Mouse (Mus musculus) kidney, postnatal 0 days (tissue): ENCODE data around the gene Cela3a. TPM values are rescaled to one million over a fixed set of nuclear protein-coding genes. Genes with fewer than 3 reads are reported as not detected.

Experiments
- ATAC-seq: fragments of 200-750 bp; cut with Nextera tagmentation; replicated peaks from 2 replicates; pipeline ENCODE4 v1.8.0; 2017; ENCODE audit warnings: low read depth, moderate number of reproducible peaks, moderate TSS enrichment, moderate library complexity; ENCODE audit not compliant: low FRiP score
- DNase-seq: peaks from one replicate; pipeline ENCODE4 v3.0.0-alpha.2; 2016; ENCODE audit warnings: low spot score
- H3K27ac ChIP-seq: fragments of 300-500 bp; sonication (generic); 2 replicates; pipeline ENCODE4 v1.5.1; 2014; ENCODE audit warnings: mild to moderate bottlenecking
- H3K27me3 ChIP-seq: fragments of 300-500 bp; sonication (generic); 2 replicates; pipeline ENCODE4 v1.6.1; 2014; ENCODE audit warnings: low read length, mixed read lengths; ENCODE audit not compliant: insufficient read depth
- H3K36me3 ChIP-seq: fragments of 300-500 bp; sonication (generic); 2 replicates; pipeline ENCODE4 v1.6.1; 2014; ENCODE audit warnings: low read length, mixed read lengths; ENCODE audit not compliant: insufficient read depth
- H3K4me1 ChIP-seq: fragments of 300-500 bp; sonication (generic); replicated peaks from 2 replicates; pipeline ENCODE4 v1.6.1; 2014; ENCODE audit warnings: antibody characterized with exemption, low read length, mixed read lengths; ENCODE audit not compliant: insufficient read depth
- H3K4me2 ChIP-seq: fragments of 300-500 bp; sonication (generic); 2 replicates; pipeline ENCODE4 v1.6.1; 2014; ENCODE audit warnings: mild to moderate bottlenecking, low read length, moderate library complexity, mixed read lengths
- H3K4me3 ChIP-seq: fragments of 300-500 bp; sonication (generic); replicated peaks from 2 replicates; pipeline ENCODE4 v1.5.1; 2014; ENCODE audit warnings: low read depth, low read length
- H3K9ac ChIP-seq: fragments of 300-500 bp; sonication (generic); 2 replicates; pipeline ENCODE4 v1.6.1; 2014; ENCODE audit warnings: low read depth, low read length
- H3K9me3 ChIP-seq: fragments of 300-500 bp; sonication (generic); replicated peaks from 2 replicates; pipeline ENCODE4 v1.6.1; 2016; ENCODE audit warnings: low read length, inconsistent platforms, mixed read lengths
- CTCF ChIP-seq: IDR thresholded peaks from 2 replicates; pipeline ENCODE4 v1.5.1; 2016; ENCODE audit warnings: antibody characterized with exemption, low read depth, mild to moderate bottlenecking, moderate library complexity
- WGBS: fragments of 180-500 bp; shearing (Covaris S2); extraction: QIAGEN DNeasy Blood & Tissue Kit; methylation state at CpG from one replicate; pipeline ENCODE4 v1.1.7; 2014; 5-methylcytosine and 5-hydroxymethylcytosine counted together
- polyA plus RNA-seq: library from polyadenylated mRNA; unstranded; fragments of >200 nt; fragmentation: Nextera tagmentation; extraction: Ambion mirVana; gene quantifications from 2 replicates; pipeline ENCODE4 v1.2.1, GENCODE M21; 2015

The Cela3a gene
- polyA plus RNA-seq, 1 experiment from 2014 or later: not detected

- Histone ChIP-seq H3K36me3 (no peaks in the 10 kb centered on the region), H3K27ac (peak within 1 kb of the TSS; percentile 99), H3K4me1 (peaks cover 16% of the 10 kb centered on the region), H3K27me3 (no peaks in the 10 kb centered on the region), H3K4me2 (peak within 1 kb of the TSS; percentile 67), H3K9ac (peak within 1 kb of the TSS; percentile 100), H3K9me3 (no peaks in the 10 kb centered on the region), H3K4me3 (peak within 1 kb of the TSS; percentile 99)
- no peak for TF ChIP-seq CTCF
- DNase-seq (peak; percentile 98), ATAC-seq (peak; percentile 97)
- under 1% methylated on average over 34 of the region's 44 CpGs for WGBS
These were observed 51.9 kb downstream of the Cela3a start, which contains the start of gene Cdc42 for GRCm38 (mm10) chr4:137357517-137358254. Cdc42 (minus strand) TSS chr4:137357720.

- WGBS: under 1% methylated on average over 53 of the region's 90 CpGs
- DNase-seq: peak; percentile 82
- peak overlapping the region; percentile 99 for H3K4me3 ChIP-seq
- H3K4me2 ChIP-seq: peak overlapping the region; percentile 67
- H3K9me3 ChIP-seq: no peaks in the 10 kb centered on the region
- H3K27me3 ChIP-seq: no peaks in the 10 kb centered on the region
- no peak for TF ChIP-seq CTCF
- peak; percentile 78 for ATAC-seq
- H3K36me3 ChIP-seq: no peaks in the 10 kb centered on the region
- peaks cover 17% of the 10 kb centered on the region for H3K4me1 ChIP-seq
- H3K27ac ChIP-seq: peak overlapping the region; percentile 99
- H3K9ac ChIP-seq: peak overlapping the region; percentile 100
These were observed 52.7 kb downstream of the Cela3a start for GRCm38 (mm10) chr4:137356674-137357510.

Other genes with a start within 250 kb of the Cela3a start
- gene Wnt4, start 132.3 kb downstream of the Cela3a start, polyA plus RNA-seq: 17.5 and 26.5 TPM in 2 replicates
- gene Cdc42, start 52.1 kb downstream of the Cela3a start, polyA plus RNA-seq: 592 and 644 TPM in 2 replicates
- gene Cela3b, start 20.7 kb upstream of the Cela3a start, polyA plus RNA-seq: not detected in 2 replicates
- not detected in 2 replicates for gene 1700013G24Rik, start 43.5 kb upstream of the Cela3a start, polyA plus RNA-seq
- gene Hspg2, start 59.0 kb upstream of the Cela3a start, polyA plus RNA-seq: 31.3 and 34.0 TPM in 2 replicates
- not detected in 2 replicates for gene Ldlrad2, start 164.8 kb upstream of the Cela3a start, polyA plus RNA-seq
- gene Usp48, start 184.0 kb upstream of the Cela3a start, polyA plus RNA-seq: 40.4 and 49.2 TPM in 2 replicates